Mouse (Mus musculus) myocyte (in vitro differentiated cells): ENCODE measurements around the gene Abca5.

Experiments used
- CEBPB ChIP-seq: IDR thresholded peaks from 2 replicates; pipeline ENCODE4 v1.6.1; 2011; ENCODE audit warnings: mild to moderate bottlenecking, moderate library complexity; ENCODE audit not compliant: poor library complexity, insufficient read depth, severe bottlenecking
- E2F4 ChIP-seq: IDR thresholded peaks from one replicate; pipeline ENCODE4 v1.6.1; 2011; ENCODE audit warnings: mild to moderate bottlenecking, control low read depth, moderate library complexity; ENCODE audit not compliant: insufficient read depth
- POLR2A ChIP-seq: IDR thresholded peaks from one replicate; pipeline ENCODE4 v1.6.1; 2011; ENCODE audit warnings: low read depth, mild to moderate bottlenecking, control low read depth, moderate library complexity; ENCODE audit not compliant: insufficient read length
- USF1 ChIP-seq: IDR thresholded peaks from one replicate; pipeline ENCODE4 v1.6.1; 2011; ENCODE audit warnings: low read depth, mild to moderate bottlenecking, control low read depth, moderate library complexity

DNA sequence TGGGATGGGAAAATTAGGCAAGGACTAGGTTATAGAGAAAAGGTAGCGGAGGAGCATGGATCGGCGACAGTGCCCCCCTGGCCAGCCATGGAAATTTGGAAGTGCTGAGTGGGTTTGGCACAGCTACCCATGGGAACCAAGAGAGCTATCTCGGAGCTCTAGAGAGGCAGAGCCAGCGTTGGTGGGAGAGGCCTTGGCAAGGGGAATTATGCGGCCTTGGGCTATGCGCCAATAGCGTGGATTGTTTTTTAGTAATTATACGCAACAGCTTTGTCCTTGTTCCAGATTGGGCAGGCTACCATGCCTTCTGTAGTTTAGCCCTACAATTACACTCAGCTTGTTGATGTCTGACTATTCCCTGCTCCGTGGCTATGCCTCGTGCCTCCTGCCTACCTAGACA lies 70.8 kb downstream of the Abca5 start:
- no peak for TF ChIP-seq USF1
- no peak for TF ChIP-seq POLR2A
- no peak for TF ChIP-seq CEBPB
- no peak for TF ChIP-seq E2F4
